Mouse (Mus musculus) midbrain, postnatal 0 days (tissue): ENCODE measurements around the gene Irf2bp1. TPM values are rescaled to one million over a fixed set of nuclear protein-coding genes. Genes with fewer than 3 reads are reported as not detected.

Experiments
- ATAC-seq: fragments of 200-750 bp; cut with Nextera tagmentation; 2 replicates; pipeline ENCODE4 v1.8.0; 2017; ENCODE audit warnings: moderate number of reproducible peaks, mild to moderate bottlenecking, moderate TSS enrichment, moderate library complexity; ENCODE audit not compliant: low FRiP score
- DNase-seq: peaks from one replicate; pipeline ENCODE4 v3.0.0-alpha.2; 2015; ENCODE audit warnings: low spot score
- H3K27ac ChIP-seq: fragments of 300-500 bp; sonication (generic); 2 replicates; pipeline ENCODE4 v1.5.1; 2014; ENCODE audit warnings: low read depth, mild to moderate bottlenecking, low read length, mixed read lengths
- H3K27me3 ChIP-seq: fragments of 300-500 bp; sonication (generic); 2 replicates; pipeline ENCODE4 v1.6.1; 2014; ENCODE audit warnings: low read length, control low read depth, mixed read lengths; ENCODE audit not compliant: insufficient read depth
- H3K36me3 ChIP-seq: fragments of 300-500 bp; sonication (generic); 2 replicates; pipeline ENCODE4 v1.6.1; 2014; ENCODE audit warnings: low read length, control low read depth, mixed read lengths; ENCODE audit not compliant: insufficient read depth
- H3K4me1 ChIP-seq: fragments of 300-500 bp; sonication (generic); 2 replicates; pipeline ENCODE4 v1.6.1; 2014; ENCODE audit warnings: mild to moderate bottlenecking, control low read depth, antibody characterized with exemption, low read length, mixed read lengths; ENCODE audit not compliant: insufficient read depth
- H3K4me2 ChIP-seq: fragments of 300-500 bp; sonication (generic); 2 replicates; pipeline ENCODE4 v1.6.1; 2014; ENCODE audit warnings: low read depth, mild to moderate bottlenecking, low read length, mixed read lengths; ENCODE audit not compliant: poor library complexity, severe bottlenecking
- H3K4me3 ChIP-seq: fragments of 300-500 bp; sonication (generic); 2 replicates; pipeline ENCODE4 v1.5.1; 2014; ENCODE audit warnings: low read depth, mild to moderate bottlenecking, low read length, moderate library complexity
- H3K9ac ChIP-seq: fragments of 300-500 bp; sonication (generic); replicated peaks from 2 replicates; pipeline ENCODE4 v1.6.1; 2014; ENCODE audit warnings: mild to moderate bottlenecking, low read length, moderate library complexity, mixed read lengths; ENCODE audit not compliant: poor library complexity, severe bottlenecking
- H3K9me3 ChIP-seq: fragments of 300-500 bp; sonication (generic); 2 replicates; pipeline ENCODE4 v1.6.1; 2016; ENCODE audit warnings: low read length, control low read depth
- CTCF ChIP-seq: IDR thresholded peaks from 2 replicates; pipeline ENCODE4 v1.5.1; 2016; ENCODE audit warnings: antibody characterized with exemption, mild to moderate bottlenecking
- WGBS: fragments of 180-500 bp; shearing (Covaris S2); extraction: QIAGEN DNeasy Blood & Tissue Kit; methylation state at CpG from one replicate; pipeline ENCODE4 v1.1.7; 2014; 5-methylcytosine and 5-hydroxymethylcytosine counted together
- polyA plus RNA-seq: library from polyadenylated mRNA; unstranded; fragments of >200 nt; fragmentation: Nextera tagmentation; extraction: Ambion mirVana; gene quantifications from 2 replicates; pipeline ENCODE4 v1.2.1, GENCODE M21; 2015
- total RNA-seq: library from RNA; depleted of rRNA; stranded (reverse); fragments of >200 nt; gene quantifications from 2 replicates; pipeline ENCODE4 v1.2.3, GENCODE M21; 2014

Gene Irf2bp1
- total and polyA plus RNA-seq, 2 experiments from 2014 or later, result 25.6 to 133 TPM

DNA sequence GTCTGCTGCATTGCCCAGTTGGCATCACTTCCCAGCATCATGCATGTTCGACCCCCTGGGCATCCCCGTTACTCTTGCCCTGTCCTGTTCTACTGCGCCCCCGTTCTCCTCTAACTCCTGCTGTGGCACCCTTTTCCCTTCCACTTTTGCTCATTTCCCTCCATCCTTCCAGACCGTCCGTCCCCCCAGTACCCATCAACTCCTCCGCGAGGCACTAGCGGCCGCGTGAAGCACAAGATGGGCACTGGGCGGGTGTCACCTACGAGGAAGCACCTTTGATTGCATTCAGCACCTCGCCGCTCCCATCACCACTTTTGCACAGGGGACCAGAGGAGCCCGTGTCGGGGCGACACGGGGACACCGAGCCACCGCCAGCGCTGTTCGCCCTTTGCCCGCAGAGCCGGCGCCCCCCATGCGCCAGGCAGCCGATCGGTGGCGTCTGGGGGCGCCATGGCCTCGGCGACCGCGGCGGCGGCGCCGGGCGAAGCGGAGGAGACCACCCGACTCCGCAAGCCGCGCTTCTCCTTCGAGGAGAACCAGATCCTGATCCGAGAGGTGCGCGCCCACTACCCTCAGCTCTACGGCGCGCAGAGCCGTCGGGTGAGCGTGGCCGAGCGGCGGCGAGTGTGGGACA, 12.1 kb upstream of the Irf2bp1 start:
- H3K27me3 ChIP-seq, result no peaks in the 10 kb centered on the region
- peak; percentile 2; the same call in 1 of the 2 replicates for ATAC-seq
- no peaks in the 10 kb centered on the region for H3K9me3 ChIP-seq
- peak; percentile 22 for DNase-seq
- H3K36me3 ChIP-seq, result no peaks in the 10 kb centered on the region; the same call in 1 of the 2 replicates
- peak overlapping the region; percentile 61 for H3K4me3 ChIP-seq
- peak overlapping the region; percentile 74 for H3K9ac ChIP-seq
- WGBS, result under 1% methylated on average over 55 of the region's 59 CpGs
- 0 out of 2 replicates have a peak, but pooled peaks have one; percentile 1 for TF ChIP-seq CTCF
- peak overlapping the region; percentile 69 for H3K27ac ChIP-seq
- H3K4me1 ChIP-seq, result peaks cover 17% of the 10 kb centered on the region
- peak overlapping the region; percentile 78 for H3K4me2 ChIP-seq

DNA sequence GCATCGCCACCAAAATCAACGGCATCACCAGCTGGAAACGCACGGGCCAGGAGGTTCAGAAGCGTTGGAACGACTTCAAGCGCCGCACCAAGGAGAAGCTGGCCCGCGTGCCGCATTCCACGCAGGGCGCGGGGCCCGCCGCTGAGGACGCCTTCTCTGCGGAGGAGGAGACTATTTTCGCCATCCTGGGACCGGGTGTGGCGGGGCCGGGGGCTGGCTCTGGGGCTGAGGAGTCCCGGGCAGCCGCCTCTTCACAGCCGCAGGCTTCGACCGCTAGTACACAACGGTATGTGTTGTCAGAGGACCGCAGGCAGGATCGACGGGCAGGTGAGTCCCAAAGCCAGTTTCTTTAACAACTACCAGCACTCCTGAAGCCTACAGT, 11.6 kb upstream of the Irf2bp1 start:
- H3K9ac ChIP-seq, result peak overlapping the region; percentile 74
- peak overlapping the region; percentile 69 for H3K27ac ChIP-seq
- H3K4me3 ChIP-seq, result peak overlapping the region; percentile 61
- H3K27me3 ChIP-seq, result no peaks in the 10 kb centered on the region
- H3K36me3 ChIP-seq, result no peaks in the 10 kb centered on the region; the same call in 1 of the 2 replicates
- H3K9me3 ChIP-seq, result no peaks in the 10 kb centered on the region
- peak overlapping the region; percentile 78 for H3K4me2 ChIP-seq
- no peak for ATAC-seq
- no peak for TF ChIP-seq CTCF
- DNase-seq, result no peak
- H3K4me1 ChIP-seq, result peaks cover 17% of the 10 kb centered on the region
- 1% methylated on average over 31 of the region's 31 CpGs for WGBS

DNA sequence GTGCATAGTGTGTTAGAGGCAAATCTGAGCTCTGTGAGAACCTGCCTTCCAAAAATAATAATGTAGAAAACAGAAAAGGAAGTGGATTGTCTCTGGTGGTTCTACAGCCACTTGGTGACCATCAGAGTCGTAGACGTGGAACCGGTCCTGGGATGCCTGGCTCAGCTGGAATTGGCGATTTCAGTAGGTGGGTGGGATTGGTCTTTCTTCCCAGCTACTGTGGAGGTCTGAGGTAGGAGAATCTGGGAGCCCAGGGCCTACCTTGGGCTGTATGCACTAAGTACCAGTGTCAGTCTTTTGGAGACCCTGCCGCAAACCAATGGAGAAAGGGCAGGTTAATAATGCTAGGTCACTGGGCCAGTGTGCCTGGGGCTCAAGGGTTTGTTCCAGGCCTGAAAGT, 10.8 kb upstream of the Irf2bp1 start:
- no peaks in the 10 kb centered on the region for H3K27me3 ChIP-seq
- no peaks in the 10 kb centered on the region; the same call in 1 of the 2 replicates for H3K36me3 ChIP-seq
- no peak for TF ChIP-seq CTCF
- peak overlapping the region; percentile 61; the same call in 1 of the 2 replicates for H3K4me3 ChIP-seq
- H3K9me3 ChIP-seq, result no peaks in the 10 kb centered on the region
- DNase-seq (no peak), ATAC-seq (no peak)
- H3K4me1 ChIP-seq, result peaks cover 17% of the 10 kb centered on the region
- H3K27ac ChIP-seq, result no peak overlapping the region; the same call in 1 of the 2 replicates
- WGBS, result 92% methylated on average over 5 of the region's 5 CpGs
- H3K4me2 ChIP-seq, result peak overlapping the region; percentile 78
- H3K9ac ChIP-seq, result no peak overlapping the region; the same call in 1 of the 2 replicates

DNA sequence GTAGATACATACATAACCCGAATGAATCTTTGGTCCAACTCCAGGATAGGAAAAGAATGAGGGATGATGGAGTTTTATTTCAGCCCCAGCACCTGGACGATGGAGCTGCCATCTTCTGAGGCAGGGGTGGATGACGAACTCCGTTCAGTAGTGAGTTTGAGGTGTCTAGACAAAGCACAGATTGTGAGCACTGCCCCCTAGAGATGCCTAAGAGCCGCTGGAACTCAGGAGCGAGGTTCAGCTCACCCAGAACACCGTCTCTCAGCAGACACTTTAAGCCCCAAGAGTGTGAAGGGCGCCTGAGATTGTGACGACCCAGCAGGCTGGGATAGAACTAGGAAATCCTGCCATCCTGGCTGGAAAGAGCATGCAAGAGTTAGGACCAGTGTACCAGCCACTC, 5.0 kb upstream of the Irf2bp1 start:
- DNase-seq (peak; percentile 37), ATAC-seq (no peak)
- no peak overlapping the region for H3K4me3 ChIP-seq
- WGBS, result 33% methylated on average over 9 of the region's 9 CpGs
- peaks cover 6% of the 10 kb centered on the region; the same call in 1 of the 2 replicates for H3K36me3 ChIP-seq
- H3K9ac ChIP-seq, result 0 out of 2 replicates have a peak overlapping the region, but pooled peaks have one; percentile 9
- H3K4me1 ChIP-seq, result peaks cover 6% of the 10 kb centered on the region
- no peaks in the 10 kb centered on the region for H3K9me3 ChIP-seq
- no peak overlapping the region for H3K4me2 ChIP-seq
- H3K27ac ChIP-seq, result no peak overlapping the region
- H3K27me3 ChIP-seq, result no peaks in the 10 kb centered on the region
- TF ChIP-seq CTCF, result peak; percentile 50

DNA sequence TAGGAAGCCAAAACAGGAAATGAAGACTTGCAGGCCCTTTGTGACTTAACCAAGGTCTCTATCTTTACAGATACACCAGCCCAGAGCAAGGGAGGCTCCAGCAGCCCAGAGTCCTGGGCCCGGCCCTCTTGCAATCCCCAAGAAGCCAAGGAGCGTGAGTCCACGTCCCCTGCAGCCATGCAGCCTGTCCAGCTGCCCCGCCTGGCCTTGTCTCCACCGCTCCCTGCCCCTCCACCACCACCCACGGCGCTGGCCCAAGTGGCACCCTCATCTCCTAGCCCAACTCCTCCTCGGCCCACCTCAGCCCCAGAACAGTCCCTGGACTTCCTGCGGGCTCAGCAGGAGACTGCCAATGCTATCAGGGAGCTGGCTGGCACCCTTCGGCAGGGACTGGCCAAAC, 3.4 kb upstream of the Irf2bp1 start:
- DNase-seq, result no peak
- H3K9ac ChIP-seq, result no peak overlapping the region
- no peak overlapping the region for H3K4me3 ChIP-seq
- no peak for ATAC-seq
- H3K36me3 ChIP-seq, result peaks cover 8% of the 10 kb centered on the region
- peaks cover 9% of the 10 kb centered on the region for H3K4me1 ChIP-seq
- WGBS, result 57% methylated on average over 10 of the region's 10 CpGs
- no peaks in the 10 kb centered on the region for H3K9me3 ChIP-seq
- no peak overlapping the region for H3K27ac ChIP-seq
- peak overlapping the region; percentile 5; the same call in 1 of the 2 replicates for H3K4me2 ChIP-seq
- H3K27me3 ChIP-seq, result no peaks in the 10 kb centered on the region
- TF ChIP-seq CTCF, result no peak

DNA sequence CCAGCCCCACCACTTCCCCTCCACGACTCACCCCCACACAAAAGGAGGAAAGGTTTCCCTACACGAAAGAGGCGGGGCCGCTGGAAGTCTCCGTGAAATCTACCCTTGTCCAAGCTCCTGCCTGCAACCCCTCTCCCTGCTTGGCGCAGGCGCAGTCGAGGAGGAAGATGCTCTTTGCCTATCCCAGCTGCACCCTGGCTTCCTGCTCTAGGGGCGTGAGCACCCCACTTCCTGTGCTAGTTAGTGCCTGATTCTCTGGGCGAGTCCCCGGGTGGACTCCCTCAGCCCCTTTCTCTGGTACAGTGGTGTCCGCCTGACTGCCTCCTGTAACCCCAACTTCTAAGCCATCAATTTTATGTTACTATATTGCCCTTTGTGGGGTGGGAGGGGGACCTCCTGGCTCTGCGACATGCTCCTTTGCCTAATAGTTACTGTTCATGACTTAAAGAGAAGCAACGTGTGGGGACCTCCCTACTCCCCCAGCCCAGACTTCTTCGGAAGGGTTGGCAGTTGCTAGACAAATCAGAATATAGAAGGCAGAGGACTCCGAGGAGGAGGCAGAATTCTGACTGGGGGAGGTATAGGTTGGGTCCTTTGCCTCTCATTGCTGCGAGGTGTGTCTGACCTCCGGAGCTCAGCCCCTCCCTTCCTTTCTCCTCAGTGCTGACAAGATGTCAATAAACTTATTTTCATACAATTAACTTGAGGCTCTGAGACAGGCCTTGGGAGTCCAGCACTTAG, 2.6 kb upstream of the Irf2bp1 start:
- TF ChIP-seq CTCF, result no peak
- no peak for DNase-seq

More for the DNA sequence above, 2.6 kb upstream of the Irf2bp1 start:
- Histone ChIP-seq H3K27ac (no peak overlapping the region), H3K4me3 (no peak overlapping the region), H3K36me3 (peaks cover 16% of the 10 kb centered on the region), H3K9me3 (no peaks in the 10 kb centered on the region), H3K9ac (no peak overlapping the region), H3K27me3 (no peaks in the 10 kb centered on the region), H3K4me2 (peak overlapping the region; percentile 5; the same call in 1 of the 2 replicates), H3K4me1 (peaks cover 14% of the 10 kb centered on the region)
- 55% methylated on average over 16 of the region's 18 CpGs for WGBS
- no peak for ATAC-seq
